Mouse (Mus musculus): ENCODE data around the gene Mgat4e.
A peak's percentile ranks its signal among the peaks of the same experiment; 100 is the strongest.

The Mgat4e gene

DNA sequence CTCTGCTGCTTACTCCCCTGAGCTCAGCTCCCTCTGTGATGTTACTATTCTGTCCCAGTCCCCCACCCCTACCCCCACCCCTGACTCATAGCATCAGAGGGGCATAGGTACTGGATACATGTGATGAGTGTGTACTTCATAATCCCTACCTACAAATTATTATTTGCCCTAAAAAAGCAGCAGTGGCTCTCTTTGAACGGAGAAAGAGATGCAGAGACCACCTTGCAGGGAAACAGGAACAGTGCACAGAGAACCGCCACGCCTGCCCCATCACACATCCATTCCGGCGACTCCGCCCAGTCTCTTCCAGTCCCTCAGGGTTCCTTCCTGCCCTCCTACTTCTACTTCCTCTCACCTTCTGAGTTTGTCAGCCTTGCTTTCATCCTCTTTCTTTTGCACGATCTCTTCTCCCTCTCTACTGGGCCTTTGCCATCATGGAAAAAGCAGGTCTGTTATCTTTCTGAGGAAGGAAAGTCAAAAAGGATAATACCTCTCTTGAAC is at the start of gene Mgat4e:
TSS of gene Mgat4e (minus strand) at position 51 of the 501 bp plus-strand sequence.
- no peak for DNase-seq (ENCODE audit: low spot score in 2 of 2)

GRCm38 (mm10) chr1:134597339-134598054 is 48.0 kb upstream of the Mgat4e start:
- no peak for DNase-seq (ENCODE audit: low spot score in 2 of 2)

DNA sequence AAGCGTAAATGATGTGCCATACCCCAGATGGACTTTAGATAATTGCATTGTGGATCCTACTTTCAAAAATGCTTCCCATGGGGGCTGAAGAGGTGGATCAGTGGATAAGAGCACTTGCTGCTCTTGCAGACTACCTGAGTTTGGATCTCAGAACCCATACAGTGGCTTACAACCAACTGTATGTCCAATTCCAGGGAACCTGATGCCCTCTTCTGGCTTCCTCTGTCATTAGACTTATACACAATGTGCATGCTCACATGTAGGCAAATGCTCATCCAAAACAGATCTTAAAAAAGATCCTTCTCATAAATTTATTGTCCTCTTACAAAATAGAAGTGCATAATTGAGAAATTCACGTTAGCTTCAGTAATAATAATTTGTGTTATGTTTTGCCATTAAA is 42.3 kb upstream of the Mgat4e start:
- no peak for DNase-seq (ENCODE audit: low spot score in 2 of 2)

- DNase-seq (ENCODE audit: low spot score in 2 of 2), result no peak
These were observed 40.2 kb upstream of the Mgat4e start for GRCm38 (mm10) chr1:134589676-134590075.

- DNase-seq (ENCODE audit: low spot score in 2 of 2), result no peak
These were observed 34.1 kb upstream of the Mgat4e start for GRCm38 (mm10) chr1:134583560-134583959.

GRCm38 (mm10) chr1:134580796-134581195 is 31.3 kb upstream of the Mgat4e start:
- DNase-seq (ENCODE audit: low spot score in 2 of 2), result no peak

DNA sequence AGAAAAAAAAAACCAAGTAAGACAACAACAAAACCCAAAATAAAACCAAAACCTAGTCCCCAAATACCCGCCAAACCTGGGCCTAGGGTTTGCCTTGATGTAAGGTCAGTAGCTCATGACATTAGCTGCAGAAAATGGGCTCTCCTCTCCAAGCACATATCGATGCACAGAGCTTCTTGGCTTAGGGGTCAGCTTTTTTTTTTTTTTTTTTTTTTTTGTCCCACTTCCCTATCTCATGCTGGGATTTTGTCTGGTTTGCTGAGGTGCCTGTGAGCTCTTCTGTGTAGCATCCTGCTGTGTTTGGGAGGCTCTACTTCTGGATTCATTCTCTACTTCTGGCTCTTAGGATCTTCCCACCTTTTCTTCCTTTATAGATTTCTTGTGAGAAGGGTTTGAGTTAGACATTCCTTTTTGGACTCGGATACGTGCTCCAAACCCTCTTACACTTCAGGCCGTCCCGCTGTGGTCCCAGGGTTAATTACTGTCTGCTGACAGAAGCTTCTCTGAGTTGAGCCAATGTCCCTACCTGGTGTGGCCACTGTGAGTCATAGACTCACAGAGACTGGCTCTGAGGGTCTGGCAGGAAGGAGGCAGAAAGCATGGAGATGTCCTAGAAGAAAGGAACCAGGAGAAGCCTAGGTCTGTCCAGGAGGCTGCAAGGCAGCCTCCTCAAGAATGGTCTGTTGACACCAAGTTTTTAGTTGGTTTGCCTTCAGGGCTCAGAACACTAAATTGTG is 28.1 kb upstream of the Mgat4e start:
- DNase-seq (ENCODE audit: low spot score in 2 of 2), result no peak

DNA sequence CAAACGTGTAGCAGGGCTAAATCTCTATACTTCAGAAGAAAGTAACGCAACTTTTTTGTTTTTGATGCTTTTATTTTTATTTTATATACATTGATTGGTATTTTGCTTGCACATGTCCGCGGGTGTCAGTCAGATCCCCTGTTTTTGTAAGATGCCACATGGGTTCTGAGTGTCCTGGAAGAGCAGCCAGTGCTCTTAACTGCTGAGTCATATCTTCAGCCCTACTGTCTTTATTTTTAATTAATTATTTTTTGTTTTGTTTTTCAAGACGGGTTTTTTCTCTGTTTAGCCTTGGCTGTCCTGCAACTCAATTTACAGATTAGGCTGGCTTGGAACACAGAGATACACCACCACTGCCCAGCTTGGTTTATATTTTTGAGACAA is 24.4 kb upstream of the Mgat4e start:
- no peak for DNase-seq (ENCODE audit: low spot score in 2 of 2)

- no peak for DNase-seq (ENCODE audit: low spot score in 2 of 2)
These were observed 23.9 kb upstream of the Mgat4e start for GRCm38 (mm10) chr1:134573300-134573931.

DNA sequence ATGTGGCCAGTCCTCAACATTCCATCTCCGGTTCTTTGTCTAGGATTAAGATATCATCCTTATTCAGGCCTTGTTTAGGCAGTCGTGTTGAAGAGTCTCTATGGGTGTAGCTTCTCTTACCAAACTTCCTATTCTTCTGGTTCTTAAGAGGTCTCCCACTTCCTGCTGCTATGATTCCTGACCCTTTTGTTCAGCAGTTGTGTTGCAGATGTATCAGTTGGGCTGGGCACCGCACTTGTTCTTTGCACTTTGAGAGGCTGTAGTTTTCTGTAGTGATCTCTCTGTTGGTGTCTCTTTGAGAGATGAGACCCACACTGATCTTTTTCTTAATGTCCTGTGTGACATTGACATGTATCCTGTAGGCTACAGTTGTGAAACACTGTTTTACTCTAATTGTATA is 21.1 kb upstream of the Mgat4e start:
- DNase-seq (ENCODE audit: low spot score in 2 of 2), result no peak

GRCm38 (mm10) chr1:134570171-134570570 is 20.7 kb upstream of the Mgat4e start:
- DNase-seq (ENCODE audit: low spot score in 2 of 2), result no peak

- no peak for DNase-seq (ENCODE audit: low spot score in 2 of 2)
These were observed 18.0 kb upstream of the Mgat4e start for GRCm38 (mm10) chr1:134567511-134567910.

GRCm38 (mm10) chr1:134563726-134564125 is 14.2 kb upstream of the Mgat4e start:
- DNase-seq (ENCODE audit: low spot score in 2 of 2), result no peak

- DNase-seq (ENCODE audit: low spot score in 2 of 2), result no peak
These were observed 13.0 kb upstream of the Mgat4e start for GRCm38 (mm10) chr1:134562457-134562856.

GRCm38 (mm10) chr1:134561770-134562143 is 12.3 kb upstream of the Mgat4e start:
- no peak for DNase-seq (ENCODE audit: low spot score in 2 of 2)

- peak in 1 of 2 experiments; percentile 20 for DNase-seq (ENCODE audit: low spot score in 2 of 2)
These were observed 11.6 kb upstream of the Mgat4e start for GRCm38 (mm10) chr1:134560801-134561769.

DNA sequence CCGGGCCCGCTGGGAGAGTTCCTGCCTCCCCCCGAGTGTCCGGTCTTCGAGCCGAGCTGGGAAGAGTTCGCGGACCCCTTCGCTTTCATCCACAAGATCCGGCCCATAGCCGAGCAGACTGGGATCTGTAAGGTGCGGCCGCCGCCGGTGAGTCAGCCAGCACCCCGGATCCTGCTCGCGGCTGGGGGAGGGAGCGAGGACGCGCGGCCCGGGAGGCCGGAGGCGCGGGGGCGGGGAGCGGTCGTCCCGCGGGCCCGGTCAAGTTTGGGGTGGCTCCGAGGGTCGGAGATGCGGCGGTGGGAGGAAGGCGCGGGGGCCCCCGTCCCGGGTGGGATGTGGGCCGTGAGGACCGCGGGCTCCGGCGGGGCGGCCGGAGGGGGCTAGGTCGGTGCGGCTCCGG is 10.9 kb upstream of the Mgat4e start:
- peak; percentile 22 to 41 for DNase-seq (ENCODE audit: low spot score in 2 of 2)

DNA sequence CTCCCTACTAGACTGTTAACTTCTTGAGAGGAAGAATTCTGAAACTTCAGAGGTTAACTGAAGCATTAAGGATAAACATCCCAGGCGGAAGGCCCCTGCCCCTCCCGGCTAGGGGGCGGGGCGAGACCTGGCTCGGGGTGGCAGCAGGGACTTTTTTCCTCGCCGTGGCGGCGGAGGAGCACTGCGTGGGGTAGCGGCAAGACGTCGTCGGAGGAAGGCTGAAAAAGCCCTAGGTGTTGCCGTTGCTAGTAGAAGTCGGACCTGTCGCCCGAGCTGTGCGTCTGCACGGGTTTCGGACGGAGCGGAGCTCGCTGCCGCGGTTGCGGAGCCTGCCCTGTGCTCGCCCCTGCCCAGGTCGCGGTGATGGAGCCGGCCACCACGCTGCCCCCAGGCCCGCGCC is 10.5 kb upstream of the Mgat4e start, which contains the start of gene Kdm5b:
TSS of gene Kdm5b (plus strand) at position 196 of the 400 bp plus-strand sequence.
- DNase-seq (ENCODE audit: low spot score in 2 of 2), result peak; percentile 74 to 81

DNA sequence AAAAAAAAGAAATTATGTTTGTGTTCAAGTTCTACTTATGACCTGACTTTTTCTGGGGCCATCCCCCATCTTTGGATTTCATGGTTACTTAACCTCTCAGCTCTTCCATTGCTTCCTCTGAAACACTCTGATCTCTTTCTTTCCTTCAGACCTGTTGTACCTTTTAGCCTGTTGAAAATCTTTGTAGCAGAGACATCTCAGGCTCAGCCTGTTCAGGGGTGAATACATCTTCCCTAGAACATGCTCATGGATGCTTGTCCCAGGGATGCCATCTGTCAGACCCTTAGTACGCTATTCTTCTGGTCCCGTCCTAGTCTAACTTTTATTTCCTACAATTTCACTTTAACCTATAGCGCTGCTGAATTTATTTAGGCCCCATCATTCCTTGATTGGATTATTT is 9.7 kb upstream of the Mgat4e start:
- DNase-seq (ENCODE audit: low spot score in 2 of 2), result no peak

DNA sequence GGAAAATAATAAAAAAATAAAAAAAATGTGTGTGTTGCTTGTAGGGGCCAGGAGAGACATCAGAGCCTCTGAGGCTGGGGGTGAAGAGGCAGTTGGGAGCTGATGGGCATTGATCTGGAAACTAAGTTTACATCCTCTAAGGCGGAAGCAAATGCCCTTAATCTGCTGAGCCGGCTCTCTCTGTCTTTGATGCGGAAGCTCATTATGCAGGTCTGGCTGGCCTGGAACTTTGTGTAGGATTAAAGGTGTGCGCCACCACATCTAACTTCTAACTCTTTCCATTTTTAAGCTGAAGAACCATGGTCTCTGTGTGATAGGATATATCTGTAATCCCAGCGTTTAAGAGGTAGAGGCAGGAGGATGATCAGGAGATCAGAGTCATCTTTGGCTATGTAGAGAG is 9.0 kb upstream of the Mgat4e start:
- DNase-seq (ENCODE audit: low spot score in 2 of 2), result no peak

DNA sequence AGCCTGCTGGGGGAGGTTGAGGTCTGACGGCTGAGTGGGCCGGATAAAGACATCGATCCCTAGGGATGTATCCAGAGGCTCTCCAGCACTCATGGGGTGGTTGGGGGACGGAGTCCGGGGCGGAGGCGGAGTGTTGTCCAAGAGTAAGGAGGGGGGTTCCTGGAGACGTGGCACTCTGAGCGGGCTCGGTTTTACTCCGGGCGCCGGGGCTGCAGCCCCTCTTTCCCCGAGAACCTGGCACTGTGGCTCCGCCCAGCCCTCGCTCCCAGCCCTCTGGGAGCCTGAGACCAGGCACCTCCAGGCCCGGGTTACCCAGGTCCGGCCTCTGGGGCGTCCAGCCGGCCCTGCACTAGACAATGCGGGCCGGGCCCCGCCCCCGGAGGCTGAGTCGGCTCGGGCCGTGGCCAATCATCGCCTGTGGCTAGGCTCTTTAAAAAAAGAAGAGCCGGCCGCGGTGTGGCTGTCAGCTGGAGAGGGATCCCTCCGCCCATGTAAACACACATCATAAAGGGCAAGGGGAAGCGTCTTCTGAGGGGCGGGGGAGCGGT is 7.3 kb upstream of the Mgat4e start:
- DNase-seq (ENCODE audit: low spot score in 2 of 2), result peak; percentile 81 to 87

Measured in spleen, postnatal 14 days (tissue).